Mouse (Mus musculus) WW6 (cell line): Measurements from ENCODE around the gene Bpnt1.
A peak's percentile ranks its signal among the peaks of the same experiment; 100 is the strongest.

Experiments used
- DNase-seq: peaks from one replicate; pipeline ENCODE4 v3.0.0-alpha.2; 2013; ENCODE audit warnings: low read depth, low spot score

Bpnt1 gene

DNA sequence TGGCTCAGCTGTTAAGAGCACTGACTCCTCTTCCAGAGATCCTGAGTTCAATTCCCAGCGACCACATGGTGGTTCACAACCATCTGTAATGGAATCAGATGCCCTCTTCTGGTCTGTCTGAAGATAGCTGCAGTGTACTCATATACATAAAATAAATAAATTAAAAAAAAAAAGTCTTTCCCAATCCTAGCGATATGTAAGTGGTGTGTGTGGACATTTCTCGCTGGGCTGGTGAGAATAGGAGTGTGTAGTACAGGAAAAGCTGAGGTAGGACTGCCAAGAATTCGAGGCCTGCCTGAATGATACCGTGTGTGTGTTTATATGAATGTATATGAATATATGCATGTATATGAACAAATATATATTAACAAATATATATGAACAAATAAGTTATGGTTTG, 585 bp upstream of the Bpnt1 start:
- no peak for DNase-seq

DNA sequence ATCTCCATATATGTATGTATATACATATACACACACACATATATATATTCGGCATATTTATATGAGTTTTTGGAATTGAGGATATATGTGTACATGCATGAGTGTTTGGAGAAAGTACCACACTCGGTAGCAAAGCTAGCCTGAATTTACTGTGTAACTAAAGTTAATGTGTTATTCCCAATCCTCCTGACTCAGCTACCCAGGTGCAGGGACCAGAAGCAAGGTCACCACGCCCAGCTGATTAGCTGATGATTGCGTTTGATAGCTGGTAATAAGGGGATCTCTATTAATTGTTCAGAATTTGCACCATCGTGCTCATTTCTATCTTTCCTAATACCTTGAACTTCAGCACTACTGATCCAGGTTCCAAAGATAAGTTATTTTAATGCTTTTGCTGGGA, 1.7 kb downstream of the Bpnt1 start:
- DNase-seq, result no peak

DNA sequence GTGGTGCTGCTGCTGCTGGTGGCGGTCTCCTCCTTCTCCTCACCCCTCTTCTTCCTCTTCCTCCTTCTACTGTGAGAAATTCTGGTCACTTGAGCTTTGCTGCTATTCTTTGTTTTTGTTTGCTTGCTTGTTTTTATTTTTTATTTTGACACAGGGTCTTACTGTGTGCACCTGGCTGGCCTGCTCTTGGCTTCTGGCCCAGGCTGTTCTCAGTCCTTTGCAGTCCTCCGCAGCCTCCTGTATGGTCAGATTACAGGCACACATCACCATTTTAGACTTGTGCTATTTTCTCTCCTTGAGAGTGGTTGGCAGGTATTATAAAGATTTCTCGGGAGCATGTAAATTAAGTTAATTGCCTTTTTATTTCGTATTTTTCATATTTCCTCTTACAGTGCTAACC, 2.2 kb downstream of the Bpnt1 start:
- DNase-seq, result no peak

DNA sequence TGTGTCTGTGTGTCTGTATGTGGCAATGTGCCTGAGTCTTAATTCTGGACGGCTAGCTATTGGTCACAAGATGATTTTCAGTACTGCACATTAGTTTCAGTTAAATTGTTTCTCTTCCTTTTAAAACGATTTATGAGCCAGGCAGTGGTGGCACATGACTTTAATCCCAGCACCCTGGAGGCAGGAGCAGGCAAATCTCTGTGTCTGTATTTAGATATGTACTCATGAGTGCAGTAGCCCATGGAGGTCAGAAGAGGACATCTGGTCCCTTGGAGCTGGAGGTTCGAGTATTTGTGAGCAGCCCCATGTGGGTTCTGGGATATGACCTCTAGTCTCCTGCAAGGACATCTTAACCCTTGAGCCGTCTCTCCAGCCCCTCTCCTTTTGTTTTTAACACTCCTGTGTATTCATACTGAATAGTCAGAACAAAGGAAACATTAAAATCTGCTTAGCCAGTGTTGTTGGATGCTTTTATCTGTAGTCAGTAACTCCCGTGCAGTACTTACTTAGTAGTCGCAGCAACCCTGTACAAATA, 3.3 kb downstream of the Bpnt1 start:
- no peak for DNase-seq

DNA sequence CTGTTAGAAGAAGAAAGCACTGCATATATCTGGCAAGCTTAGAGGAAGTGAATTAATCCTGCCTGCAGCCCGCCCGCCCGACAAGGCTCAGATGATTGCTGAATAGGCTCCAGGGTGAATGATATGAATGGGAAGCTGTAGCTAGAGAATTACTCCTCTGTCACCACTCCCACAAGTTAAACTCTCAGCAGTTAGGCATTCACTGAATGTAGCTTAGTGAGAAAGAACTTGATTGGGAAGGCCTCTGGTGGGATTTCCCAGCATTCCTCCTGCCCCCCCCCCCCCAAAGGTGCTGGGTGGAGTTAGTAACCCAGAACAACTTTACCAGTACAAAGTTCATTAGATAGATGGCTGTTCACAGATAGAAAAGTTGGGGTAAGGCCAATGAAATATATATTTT, 4.6 kb downstream of the Bpnt1 start:
- DNase-seq, result no peak

DNA sequence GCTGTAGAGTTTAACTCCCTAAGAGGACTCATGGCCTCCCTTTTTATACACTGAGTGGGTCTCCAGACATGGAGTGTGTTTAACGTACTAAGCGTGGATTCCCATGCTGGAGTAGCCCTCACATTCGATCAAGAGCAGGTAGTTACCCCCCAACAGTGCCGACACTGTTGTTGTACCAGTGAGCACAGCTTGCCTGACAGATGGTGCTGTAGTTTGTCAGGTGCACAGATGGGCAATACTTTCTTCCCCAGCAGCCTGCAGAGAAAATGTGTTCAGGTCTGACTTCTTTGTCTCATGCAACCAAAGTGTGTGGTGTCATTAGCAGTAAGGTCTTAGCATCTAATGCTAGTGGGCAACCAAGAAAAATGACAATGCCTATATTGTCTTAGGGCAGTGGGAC, 10.5 kb downstream of the Bpnt1 start:
- no peak for DNase-seq

DNA sequence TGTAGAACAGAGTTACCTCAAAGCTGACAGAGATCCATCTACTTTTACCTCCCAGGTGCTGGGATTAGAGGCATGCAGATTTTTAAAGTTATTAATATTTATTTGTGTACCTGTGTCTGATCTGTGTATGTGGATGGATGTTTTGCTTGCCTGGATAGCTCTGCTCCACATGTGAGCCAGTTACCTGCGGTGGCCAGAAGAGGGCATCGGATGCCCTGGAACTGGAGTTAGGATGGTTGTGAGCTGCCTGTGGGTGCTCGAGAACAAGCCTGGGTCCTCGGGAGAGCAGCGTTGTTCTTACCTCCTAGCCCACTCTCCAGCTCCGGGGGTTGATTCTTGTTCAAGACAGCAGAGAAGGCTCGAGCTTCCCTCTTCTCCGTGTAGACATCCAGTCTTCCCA, 11.5 kb downstream of the Bpnt1 start:
- no peak for DNase-seq

DNA sequence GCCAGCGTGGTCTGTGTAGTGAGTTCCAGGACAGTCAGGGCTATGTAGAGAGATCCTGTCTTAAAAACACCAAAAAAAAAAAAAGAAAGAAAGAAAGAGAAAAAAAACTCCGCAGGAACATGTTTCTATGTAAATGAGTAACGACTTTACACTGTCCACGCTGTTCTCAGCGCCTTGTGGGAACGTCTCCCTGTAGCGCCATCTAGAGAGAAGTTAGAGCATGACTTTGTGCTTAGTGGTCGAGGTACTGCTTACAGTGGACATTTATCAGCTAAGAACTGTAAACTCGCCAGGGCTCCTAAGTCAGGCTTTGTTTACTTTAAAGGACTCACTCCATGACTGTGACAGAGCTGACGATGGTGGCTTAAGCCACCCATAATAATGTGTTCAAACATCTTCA, 14.2 kb downstream of the Bpnt1 start:
- no peak for DNase-seq

DNA sequence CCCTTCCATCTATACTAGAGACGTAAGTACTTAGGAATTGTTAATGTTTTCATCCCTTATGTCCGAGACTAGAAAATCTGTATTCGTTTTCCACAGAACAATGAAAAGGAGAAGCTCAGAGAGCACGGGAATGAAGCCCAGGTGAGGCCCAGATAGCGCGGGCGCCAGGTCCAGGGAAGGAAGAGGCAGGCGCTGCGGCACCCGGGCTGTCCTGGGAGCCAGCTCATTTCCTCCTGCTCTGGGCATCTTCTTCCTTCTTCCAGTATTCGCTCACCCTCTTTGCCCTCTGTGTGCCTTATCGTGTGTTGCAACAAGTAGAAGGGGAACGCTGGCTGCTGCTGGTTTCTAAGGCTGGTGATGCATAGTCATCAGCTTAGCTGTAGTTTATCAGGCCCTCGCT, 17.8 kb downstream of the Bpnt1 start:
- DNase-seq, result no peak

DNA sequence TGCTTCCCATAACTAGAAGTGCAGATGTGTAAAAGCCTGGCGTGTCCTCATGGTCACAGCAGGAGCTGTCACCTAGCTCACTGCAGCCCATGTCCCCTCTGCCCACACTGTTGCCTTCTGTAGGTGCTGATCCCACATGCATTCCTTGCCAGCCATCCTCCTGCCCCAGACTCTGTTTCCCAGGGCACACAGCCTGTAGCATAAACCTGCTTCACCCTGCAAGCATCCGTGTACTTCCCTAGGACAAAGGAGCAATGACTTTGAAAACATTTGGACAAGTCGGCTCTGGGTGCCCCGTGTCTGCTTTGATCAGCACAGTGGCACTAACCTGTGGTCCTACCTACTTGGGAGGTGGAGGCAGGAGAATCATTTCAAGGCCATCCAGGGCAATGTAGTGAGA, 18.7 kb downstream of the Bpnt1 start:
- DNase-seq, result no peak

DNA sequence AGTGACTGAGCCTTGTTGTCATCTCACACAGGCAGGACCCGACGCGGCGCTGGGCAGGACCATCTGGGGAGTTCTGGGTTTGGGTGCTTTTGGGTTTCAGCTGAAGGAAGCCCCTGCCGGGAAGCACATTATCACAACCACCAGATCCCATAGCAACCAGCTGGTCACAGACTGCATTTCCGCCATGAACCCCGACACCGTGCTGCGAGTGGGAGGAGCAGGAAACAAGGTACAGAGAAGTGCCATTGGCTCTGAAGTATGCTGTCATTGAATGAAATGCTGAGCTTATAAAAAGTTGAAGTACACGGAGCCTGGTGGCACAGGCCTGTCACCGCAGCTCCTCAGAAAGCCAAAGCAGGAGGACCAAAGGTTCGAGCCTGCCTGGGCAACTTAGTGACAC, 20.2 kb downstream of the Bpnt1 start:
- DNase-seq, result no peak

DNA sequence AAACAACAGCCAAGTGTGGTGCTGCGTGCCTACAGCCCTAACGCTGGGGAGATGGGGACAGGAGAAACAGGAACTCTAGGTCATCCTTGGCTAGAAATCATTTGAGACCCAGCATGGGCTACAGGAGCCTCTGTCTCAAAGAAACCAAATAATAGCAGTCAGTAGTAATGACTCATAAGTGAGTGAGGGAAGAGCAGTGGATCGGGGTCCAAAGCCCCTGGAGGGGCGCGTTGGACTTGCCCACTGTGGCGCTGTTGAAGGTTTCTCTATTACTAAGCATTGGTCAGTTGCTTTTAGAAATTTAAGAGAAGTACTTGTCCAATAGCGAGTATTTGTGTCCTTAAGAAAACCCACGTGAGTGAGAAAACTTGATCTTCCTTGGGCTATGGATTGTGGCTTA, 21.4 kb downstream of the Bpnt1 start:
- DNase-seq, result no peak

DNA sequence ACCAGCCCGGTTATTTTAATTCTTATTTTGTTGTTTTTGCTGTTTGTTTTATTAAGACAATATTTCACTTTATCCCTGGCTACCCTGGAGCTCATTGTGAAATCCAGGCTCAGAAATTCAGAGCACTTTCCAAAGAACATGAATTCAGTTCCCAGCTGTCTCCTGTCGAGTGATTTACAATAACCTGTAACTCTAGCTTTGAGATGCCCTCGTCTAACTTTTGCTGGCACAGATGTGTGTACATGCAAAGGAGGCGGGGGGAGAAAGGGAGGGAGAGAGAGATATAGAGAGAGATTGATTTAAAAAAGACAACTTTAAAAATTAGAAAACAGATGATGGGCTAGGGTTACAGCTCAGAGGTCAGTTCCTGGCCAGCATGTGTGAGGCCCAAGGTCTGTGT, 22.8 kb downstream of the Bpnt1 start:
- DNase-seq, result no peak

DNA sequence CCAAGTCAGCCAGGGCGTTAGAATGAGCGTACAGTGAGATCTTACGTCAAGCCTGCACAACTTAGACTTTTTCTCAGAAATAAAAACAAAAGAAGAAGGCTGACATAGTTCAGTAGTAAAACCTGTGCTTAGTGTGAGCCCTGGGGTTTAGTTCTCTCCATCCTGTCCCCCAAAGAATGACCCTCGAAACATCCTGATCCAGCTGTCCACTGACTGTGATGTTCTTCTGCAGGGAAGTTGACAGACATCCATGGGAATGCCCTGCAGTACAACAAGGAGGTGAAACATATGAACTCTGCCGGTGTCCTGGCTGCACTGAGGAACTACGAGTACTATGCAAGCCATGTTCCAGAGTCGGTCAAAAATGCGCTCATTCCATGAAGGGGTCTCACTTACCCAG, 24.3 kb downstream of the Bpnt1 start:
- DNase-seq, result no peak

DNA sequence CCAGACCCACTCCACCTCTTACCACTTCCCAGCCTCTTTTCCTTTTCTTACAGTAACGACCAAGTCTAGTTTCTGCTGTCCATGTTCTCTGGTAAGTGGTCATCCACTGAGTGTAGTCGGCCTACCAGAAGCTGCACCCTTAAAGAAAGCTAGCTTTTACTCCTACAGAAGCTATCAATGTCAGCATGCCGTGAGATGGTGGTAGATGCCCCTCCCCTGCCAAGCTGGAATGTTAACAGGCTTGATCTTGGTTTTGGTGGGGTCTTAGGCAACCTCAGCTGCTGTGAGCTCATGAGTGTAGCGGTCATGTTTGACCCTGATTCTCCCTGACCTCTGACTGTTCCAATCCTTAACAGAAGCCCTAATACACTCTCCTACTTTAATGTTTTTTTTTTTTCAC, 26.3 kb downstream of the Bpnt1 start:
- DNase-seq, result no peak

DNA sequence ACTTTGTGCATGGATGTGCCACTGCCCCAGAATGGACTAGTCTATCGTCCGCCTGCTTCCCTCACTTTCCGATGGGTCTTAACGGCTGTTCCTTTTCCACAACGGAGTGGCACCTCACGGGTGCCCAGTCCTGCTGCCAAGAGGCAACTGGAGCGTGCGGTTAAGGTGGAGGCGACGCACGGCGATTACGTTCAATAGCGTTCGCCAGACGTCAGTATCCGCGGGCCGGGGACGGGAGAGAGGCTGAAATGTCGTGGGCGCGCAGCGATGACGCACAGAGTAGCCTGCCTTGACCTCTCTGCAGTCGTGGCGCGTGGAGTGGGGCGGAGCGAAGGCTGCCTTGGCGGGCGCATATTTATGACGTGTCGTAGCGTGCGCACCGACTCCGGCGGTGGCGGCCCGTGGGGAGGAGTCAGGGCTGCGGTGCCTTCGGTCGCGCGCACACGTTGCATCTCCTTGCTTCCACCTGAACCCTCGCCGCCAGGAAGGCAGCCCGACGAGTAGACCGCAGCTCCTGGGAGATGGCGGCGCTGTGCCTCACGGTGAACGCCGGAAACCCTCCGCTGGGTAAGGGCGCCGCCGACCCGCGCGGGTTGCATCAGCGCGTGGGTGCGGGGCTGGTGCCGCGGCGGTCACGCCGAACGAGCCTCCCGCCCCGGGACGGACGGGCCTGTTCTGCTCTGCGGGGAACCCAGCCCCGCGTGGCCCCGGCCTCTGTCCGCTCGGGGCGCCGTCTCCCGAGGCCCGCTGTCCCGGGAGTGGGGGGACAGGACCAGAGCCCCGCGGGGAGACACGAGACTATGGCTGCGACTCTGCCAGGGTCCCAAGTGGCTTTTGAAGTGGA, 30.9 kb downstream of the Bpnt1 start, which contains the start of gene Eprs:
Gene Eprs, plus strand, starts transcription at position 368 of the 844 bp plus-strand sequence.
- DNase-seq, result peak; percentile 95

DNA sequence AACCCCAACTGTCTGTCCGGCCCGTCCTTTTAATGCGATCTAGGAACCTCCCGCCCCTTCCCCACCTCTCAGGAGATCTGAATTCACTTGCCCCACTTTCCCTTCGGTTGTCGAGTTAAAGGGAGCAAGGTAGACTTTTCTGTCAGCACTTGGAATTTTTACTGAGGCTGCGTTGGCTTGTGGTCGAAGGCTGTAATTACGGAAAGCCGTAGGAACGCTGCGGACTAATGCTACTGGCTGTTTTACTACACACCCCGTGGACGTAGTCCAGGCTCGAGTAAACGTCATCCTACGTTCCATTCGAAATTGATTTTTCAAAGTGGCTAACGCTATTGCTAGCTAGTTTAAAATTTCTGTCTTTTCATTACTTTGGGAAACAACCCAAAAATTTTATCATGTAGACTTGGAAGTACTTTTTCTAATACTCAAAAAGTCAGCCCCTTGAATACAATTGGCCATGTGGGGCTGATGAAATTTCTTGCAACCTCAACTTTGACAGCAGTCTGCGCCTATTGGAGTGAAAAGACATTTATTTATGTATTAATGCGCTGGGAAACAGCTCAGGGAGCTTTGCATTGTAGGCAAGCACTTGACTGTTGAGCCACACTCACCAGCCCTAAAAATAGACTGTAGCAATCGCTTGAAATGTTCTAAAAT, 31.7 kb downstream of the Bpnt1 start:
- DNase-seq, result peak; percentile 20

DNA sequence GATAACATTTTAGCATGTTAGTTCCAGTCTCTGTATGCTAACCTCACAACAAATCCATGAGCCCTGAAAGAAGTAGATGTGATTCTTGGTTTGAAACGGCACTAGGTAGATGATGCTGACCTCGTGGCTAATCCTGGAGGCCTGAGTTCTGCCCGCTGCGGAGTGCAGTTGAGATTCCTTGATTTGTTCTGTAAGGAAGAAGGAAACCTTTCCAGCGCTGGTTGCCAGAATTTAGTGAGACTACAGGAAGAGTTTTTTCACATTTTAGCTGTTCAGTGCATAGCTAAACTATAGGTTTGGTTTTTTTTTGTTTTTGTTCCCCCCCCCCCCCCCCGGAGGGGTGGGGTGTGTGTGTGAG, 32.2 kb downstream of the Bpnt1 start:
- DNase-seq, result no peak

DNA sequence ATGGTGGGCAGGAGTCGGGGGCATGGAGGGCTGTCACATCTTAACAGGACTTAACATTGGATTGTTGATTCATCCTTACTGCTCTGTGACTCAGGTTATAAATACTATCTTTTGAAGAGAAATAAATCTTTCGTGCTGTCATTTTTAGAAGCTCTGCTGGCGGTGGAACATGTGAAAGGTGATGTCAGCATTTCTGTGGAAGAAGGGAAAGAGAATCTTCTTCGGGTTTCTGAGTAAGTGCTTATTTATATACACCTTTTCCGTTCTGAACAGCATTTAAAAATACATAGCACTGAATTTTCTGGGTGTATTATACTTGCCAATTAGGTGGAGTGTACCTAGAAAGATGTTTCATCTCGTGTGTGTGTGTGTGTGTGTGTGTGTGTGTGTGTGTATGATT, 35.4 kb downstream of the Bpnt1 start:
- no peak for DNase-seq

DNA sequence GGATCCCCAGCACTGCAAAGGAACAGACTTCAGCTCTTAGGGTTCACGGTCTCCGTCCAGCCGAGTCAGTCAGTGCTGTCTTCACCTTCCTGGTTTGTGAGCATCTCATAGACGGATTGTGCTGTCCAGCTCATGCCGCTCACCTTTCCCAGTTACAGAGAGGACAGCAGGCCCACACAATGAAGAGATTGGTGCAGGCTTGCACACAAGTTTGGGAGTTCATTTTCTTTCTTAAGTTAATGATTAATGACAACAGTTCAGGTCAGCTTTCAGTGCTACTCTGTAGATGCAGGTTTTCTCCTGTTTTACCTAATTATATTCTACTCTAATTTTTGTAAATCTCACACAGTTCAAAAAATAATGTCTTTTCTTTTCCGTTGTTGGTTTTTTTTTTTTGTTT, 38.0 kb downstream of the Bpnt1 start:
- DNase-seq, result no peak

DNA sequence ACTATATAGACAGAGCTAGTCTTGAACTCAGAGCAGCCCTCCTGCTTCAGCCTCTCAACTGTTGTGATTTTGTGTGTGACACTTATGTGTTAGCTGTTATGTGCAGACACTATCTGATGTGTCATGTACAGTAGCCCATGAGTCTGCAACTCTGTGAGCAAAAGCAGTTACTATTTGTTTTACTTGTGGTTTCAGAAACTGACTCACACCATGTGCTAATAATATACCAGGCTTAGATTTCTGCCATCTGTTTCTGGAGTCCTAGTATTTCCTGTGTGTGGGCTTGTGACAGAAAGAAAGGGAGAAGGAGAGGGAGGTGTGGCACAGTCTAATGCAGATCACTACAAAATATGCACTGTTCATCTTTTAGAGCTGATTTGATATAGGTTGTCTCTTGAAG, 44.4 kb downstream of the Bpnt1 start:
- no peak for DNase-seq

DNA sequence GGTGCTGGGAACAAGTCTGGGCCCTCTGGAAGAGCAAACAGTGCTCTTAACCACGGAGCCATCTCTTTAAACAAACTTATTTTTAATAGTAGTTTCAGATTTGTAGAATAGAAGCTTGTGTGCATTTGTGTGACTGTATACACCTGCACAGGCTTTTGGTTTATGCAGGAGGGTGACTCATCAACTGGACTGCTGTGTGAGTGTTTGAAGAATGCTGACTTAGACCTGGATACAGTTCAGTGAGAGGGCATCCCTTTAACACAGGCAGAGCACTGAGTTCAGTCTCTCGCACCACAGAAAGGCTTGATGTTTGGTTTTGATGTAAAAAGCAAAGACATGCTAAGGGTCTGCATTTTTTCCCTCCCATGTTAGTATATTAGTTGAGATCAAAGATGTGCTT, 45.5 kb downstream of the Bpnt1 start:
- no peak for DNase-seq

DNA sequence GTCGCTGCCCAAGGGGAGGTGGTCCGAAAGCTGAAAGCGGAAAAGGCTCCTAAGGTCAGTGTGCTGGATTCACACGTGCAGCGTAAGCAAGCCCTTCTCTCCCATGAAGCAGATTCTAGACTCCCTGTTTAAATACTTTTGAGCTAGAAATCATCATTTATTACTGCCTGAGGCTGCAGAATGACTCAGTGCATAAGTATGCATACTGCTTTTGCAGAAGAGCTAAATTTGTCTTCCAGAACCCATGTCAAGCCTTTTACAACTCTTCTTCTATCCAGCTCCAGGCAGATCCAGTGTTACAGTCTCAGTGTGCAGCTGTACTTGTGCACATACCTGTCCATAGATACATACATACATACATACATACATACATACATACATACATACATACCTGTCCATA, 69.7 kb downstream of the Bpnt1 start:
- no peak for DNase-seq
